Mouse (Mus musculus) hindbrain, embryonic 12.5 days (tissue): Measurements from ENCODE around the gene Usp19. TPM values are rescaled to one million over a fixed set of nuclear protein-coding genes. Genes with fewer than 3 reads are reported as not detected.

Source experiments
- ATAC-seq: fragments of 200-750 bp; cut with Nextera tagmentation; 2 replicates; pipeline ENCODE4 v1.8.0; 2017; ENCODE audit warnings: moderate TSS enrichment; ENCODE audit not compliant: low FRiP score
- H3K27ac ChIP-seq: fragments of 300-500 bp; sonication (generic); 2 replicates; pipeline ENCODE4 v1.5.1; 2016; ENCODE audit warnings: mild to moderate bottlenecking
- H3K27me3 ChIP-seq: fragments of 300-500 bp; sonication (generic); 2 replicates; pipeline ENCODE4 v1.6.1; 2016; ENCODE audit warnings: mild to moderate bottlenecking
- H3K36me3 ChIP-seq: fragments of 300-500 bp; sonication (generic); 2 replicates; pipeline ENCODE4 v1.6.1; 2016; ENCODE audit warnings: mild to moderate bottlenecking
- H3K4me1 ChIP-seq: fragments of 300-500 bp; sonication (generic); 2 replicates; pipeline ENCODE4 v1.6.1; 2016
- H3K4me2 ChIP-seq: fragments of 300-500 bp; sonication (generic); replicated peaks from 2 replicates; pipeline ENCODE4 v1.6.1; 2016; ENCODE audit warnings: mild to moderate bottlenecking
- H3K4me3 ChIP-seq: fragments of 300-500 bp; sonication (generic); 2 replicates; pipeline ENCODE4 v1.5.1; 2016; ENCODE audit warnings: mild to moderate bottlenecking
- H3K9ac ChIP-seq: fragments of 300-500 bp; sonication (generic); 2 replicates; pipeline ENCODE4 v1.6.1; 2016; ENCODE audit warnings: mild to moderate bottlenecking, moderate library complexity
- H3K9me3 ChIP-seq: fragments of 300-500 bp; sonication (generic); replicated peaks from 2 replicates; pipeline ENCODE4 v1.6.1; 2016; ENCODE audit warnings: mild to moderate bottlenecking
- WGBS: fragments of 180-500 bp; shearing (Covaris S2); methylation state at CpG from one replicate; pipeline ENCODE4 v1.1.7; 2016; 5-methylcytosine and 5-hydroxymethylcytosine counted together
- polyA plus RNA-seq: library from polyadenylated mRNA; unstranded; fragments of >200 nt; fragmentation: Nextera tagmentation; extraction: Ambion mirVana; gene quantifications from 2 replicates; pipeline ENCODE4 v1.2.1, GENCODE M21; 2016

The Usp19 gene
- polyA plus RNA-seq, 1 experiment from 2014 or later: 112 TPM

GRCm38 (mm10) chr9:108455747-108456571 lies 34.4 kb upstream of the Usp19 start:
- Histone ChIP-seq H3K4me3 (no peak overlapping the region), H3K9me3 (no peaks in the 10 kb centered on the region), H3K4me1 (peaks cover 17% of the 10 kb centered on the region), H3K27ac (no peak overlapping the region), H3K27me3 (peaks cover 14% of the 10 kb centered on the region), H3K4me2 (no peak overlapping the region), H3K9ac (no peak overlapping the region), H3K36me3 (no peaks in the 10 kb centered on the region)
- ATAC-seq: no peak
- WGBS: 81% methylated on average over 12 of the region's 12 CpGs

- H3K4me1 ChIP-seq: peaks cover 17% of the 10 kb centered on the region
- H3K36me3 ChIP-seq: no peaks in the 10 kb centered on the region
- no peaks in the 10 kb centered on the region for H3K9me3 ChIP-seq
- no peak overlapping the region for H3K4me2 ChIP-seq
- ATAC-seq: no peak
- H3K27ac ChIP-seq: no peak overlapping the region
- no peak overlapping the region for H3K4me3 ChIP-seq
- no peak overlapping the region for H3K9ac ChIP-seq
- WGBS: 89% methylated on average over 10 of the region's 10 CpGs
- peaks cover 14% of the 10 kb centered on the region for H3K27me3 ChIP-seq
Observed at GRCm38 (mm10) chr9:108456953-108457352, 33.4 kb upstream of the Usp19 start.

GRCm38 (mm10) chr9:108459939-108460318 lies 30.5 kb upstream of the Usp19 start:
- Histone ChIP-seq H3K9ac (no peak overlapping the region), H3K4me3 (peak overlapping the region; percentile 93), H3K4me2 (peak overlapping the region; percentile 91), H3K27me3 (peaks cover 14% of the 10 kb centered on the region), H3K27ac (peak overlapping the region; percentile 87), H3K36me3 (peaks cover 20% of the 10 kb centered on the region), H3K9me3 (no peaks in the 10 kb centered on the region), H3K4me1 (peaks cover 16% of the 10 kb centered on the region)
- peak; percentile 18; the same call in 1 of the 2 replicates for ATAC-seq
- 88% methylated on average over 1 of the region's 1 CpGs for WGBS

GRCm38 (mm10) chr9:108460319-108461178 lies 29.9 kb upstream of the Usp19 start, which contains the start of gene Ccdc71:
Ccdc71 (plus strand) TSS chr9:108460527.
- H3K27ac ChIP-seq: peak within 1 kb of the TSS; percentile 87
- peak; percentile 83 for ATAC-seq
- H3K4me3 ChIP-seq: peak within 1 kb of the TSS; percentile 93
- H3K36me3 ChIP-seq: peaks cover 26% of the 10 kb centered on the region
- H3K27me3 ChIP-seq: peaks cover 14% of the 10 kb centered on the region
- H3K4me1 ChIP-seq: peaks cover 16% of the 10 kb centered on the region
- 2% methylated on average over 38 of the region's 52 CpGs for WGBS
- no peaks in the 10 kb centered on the region for H3K9me3 ChIP-seq
- H3K4me2 ChIP-seq: peak within 1 kb of the TSS; percentile 91
- H3K9ac ChIP-seq: peak within 1 kb of the TSS; percentile 93

- H3K9me3 ChIP-seq: no peaks in the 10 kb centered on the region
- 0 out of 2 replicates have a peak, but pooled peaks have one; percentile 14 for ATAC-seq
- H3K4me3 ChIP-seq: peak within 1 kb of the TSS; percentile 93
- H3K36me3 ChIP-seq: peaks cover 33% of the 10 kb centered on the region
- H3K9ac ChIP-seq: peak within 1 kb of the TSS; percentile 93
- WGBS: 25% methylated on average over 11 of the region's 11 CpGs
- peaks cover 16% of the 10 kb centered on the region for H3K4me1 ChIP-seq
- H3K27me3 ChIP-seq: peaks cover 10% of the 10 kb centered on the region; the same call in 1 of the 2 replicates
- peak within 1 kb of the TSS; percentile 87 for H3K27ac ChIP-seq
- peak within 1 kb of the TSS; percentile 91 for H3K4me2 ChIP-seq
Observed at GRCm38 (mm10) chr9:108461181-108461631, 29.2 kb upstream of the Usp19 start, which contains the start of gene Klhdc8b. Klhdc8b (minus strand) TSS chr9:108461581.

- Histone ChIP-seq H3K4me3 (peak overlapping the region; percentile 93), H3K4me2 (peak overlapping the region; percentile 91), H3K27ac (no peak overlapping the region), H3K9ac (no peak overlapping the region; the same call in 1 of the 2 replicates), H3K4me1 (peaks cover 16% of the 10 kb centered on the region), H3K27me3 (peaks cover 10% of the 10 kb centered on the region; the same call in 1 of the 2 replicates), H3K36me3 (peaks cover 34% of the 10 kb centered on the region), H3K9me3 (no peaks in the 10 kb centered on the region)
- WGBS: 87% methylated on average over 5 of the region's 5 CpGs
- ATAC-seq: no peak
Observed at GRCm38 (mm10) chr9:108461675-108462074, 28.7 kb upstream of the Usp19 start.

GRCm38 (mm10) chr9:108462192-108462591 lies 28.2 kb upstream of the Usp19 start:
- no peak for ATAC-seq
- 0 out of 2 replicates have a peak overlapping the region, but pooled peaks have one; percentile 91 for H3K4me2 ChIP-seq
- no peak overlapping the region for H3K27ac ChIP-seq
- peaks cover 10% of the 10 kb centered on the region; the same call in 1 of the 2 replicates for H3K27me3 ChIP-seq
- H3K36me3 ChIP-seq: peaks cover 34% of the 10 kb centered on the region
- no peak overlapping the region for H3K4me3 ChIP-seq
- no peak overlapping the region for H3K9ac ChIP-seq
- H3K4me1 ChIP-seq: peaks cover 16% of the 10 kb centered on the region
- H3K9me3 ChIP-seq: no peaks in the 10 kb centered on the region
- WGBS: 94% methylated on average over 10 of the region's 10 CpGs

- no peak for ATAC-seq
- H3K27ac ChIP-seq: no peak overlapping the region
- no peaks in the 10 kb centered on the region for H3K9me3 ChIP-seq
- H3K4me1 ChIP-seq: peaks cover 16% of the 10 kb centered on the region
- H3K36me3 ChIP-seq: peaks cover 34% of the 10 kb centered on the region
- H3K4me2 ChIP-seq: no peak overlapping the region
- H3K4me3 ChIP-seq: no peak overlapping the region
- peaks cover 3% of the 10 kb centered on the region; the same call in 1 of the 2 replicates for H3K27me3 ChIP-seq
- over 99% methylated on average over 9 of the region's 9 CpGs for WGBS
- H3K9ac ChIP-seq: no peak overlapping the region
Observed at GRCm38 (mm10) chr9:108463713-108464112, 26.7 kb upstream of the Usp19 start.

- no peaks in the 10 kb centered on the region for H3K27me3 ChIP-seq
- H3K9me3 ChIP-seq: no peaks in the 10 kb centered on the region
- H3K4me3 ChIP-seq: no peak overlapping the region
- H3K9ac ChIP-seq: no peak overlapping the region
- no peak for ATAC-seq
- peaks cover 12% of the 10 kb centered on the region for H3K4me1 ChIP-seq
- H3K27ac ChIP-seq: no peak overlapping the region
- H3K4me2 ChIP-seq: no peak overlapping the region
- WGBS: 95% methylated on average over 2 of the region's 2 CpGs
- peaks cover 34% of the 10 kb centered on the region for H3K36me3 ChIP-seq
Observed at GRCm38 (mm10) chr9:108466219-108466618, 24.2 kb upstream of the Usp19 start.

- peaks cover 19% of the 10 kb centered on the region for H3K36me3 ChIP-seq
- H3K27ac ChIP-seq: no peak overlapping the region
- no peak overlapping the region for H3K4me3 ChIP-seq
- ATAC-seq: no peak
- 75% methylated on average over 5 of the region's 5 CpGs for WGBS
- no peaks in the 10 kb centered on the region for H3K4me1 ChIP-seq
- no peak overlapping the region for H3K9ac ChIP-seq
- no peak overlapping the region for H3K4me2 ChIP-seq
- no peaks in the 10 kb centered on the region for H3K27me3 ChIP-seq
- H3K9me3 ChIP-seq: no peaks in the 10 kb centered on the region
Observed at GRCm38 (mm10) chr9:108469430-108469829, 21.0 kb upstream of the Usp19 start.

- H3K4me3 ChIP-seq: no peak overlapping the region
- H3K4me2 ChIP-seq: no peak overlapping the region
- H3K36me3 ChIP-seq: peaks cover 15% of the 10 kb centered on the region
- no peak overlapping the region for H3K9ac ChIP-seq
- no peak overlapping the region for H3K27ac ChIP-seq
- 76% methylated on average over 4 of the region's 4 CpGs for WGBS
- no peaks in the 10 kb centered on the region for H3K27me3 ChIP-seq
- H3K9me3 ChIP-seq: no peaks in the 10 kb centered on the region
- no peaks in the 10 kb centered on the region for H3K4me1 ChIP-seq
- no peak for ATAC-seq
Observed at GRCm38 (mm10) chr9:108469845-108470244, 20.6 kb upstream of the Usp19 start.

GRCm38 (mm10) chr9:108474528-108474927 lies 15.9 kb upstream of the Usp19 start:
- Histone ChIP-seq H3K36me3 (no peaks in the 10 kb centered on the region), H3K9me3 (no peaks in the 10 kb centered on the region), H3K4me2 (no peak overlapping the region), H3K4me1 (peaks cover 11% of the 10 kb centered on the region), H3K9ac (no peak overlapping the region), H3K27me3 (no peaks in the 10 kb centered on the region), H3K4me3 (no peak overlapping the region), H3K27ac (no peak overlapping the region)
- ATAC-seq: no peak
- 89% methylated on average over 1 of the region's 1 CpGs for WGBS
